In genomic region chr17:85609621-85610392, GRCm38 (mm10) we compare ENCODE assay signal across 26 mouse cellular contexts. TPM values are rescaled to one million over a fixed set of nuclear protein-coding genes. Genes with fewer than 3 reads are reported as not detected.
DNase-seq lines count a peak whose midpoint lies in the region; ATAC-seq lines count a peak whose summit lies in the region.
"Had no signal": no experiment of that assay in that cellular context is flagged by ENCODE, and none has a peak within 500 bp of the region (broad histone marks: within the 10 kb centered on the region; RNA-seq: fewer than 3 reads in every experiment).

No protein-coding gene starts in this region.

- peaks cover 91% of the 10 kb centered on the region for H3K27me3 ChIP-seq in hindbrain, embryonic 11.5 days (ENCODE audit: control insufficient read depth, insufficient read depth, low read length)
- peaks cover 95% of the 10 kb centered on the region for H3K27me3 ChIP-seq in hindbrain, embryonic 14.5 days (ENCODE audit: control insufficient read depth, insufficient read depth, low read length)
- peaks cover 81% of the 10 kb centered on the region for H3K27me3 ChIP-seq in embryonic facial prominence, embryonic 11.5 days (ENCODE audit: control insufficient read depth, insufficient read depth, low read length)
- peaks cover 92% of the 10 kb centered on the region for H3K27me3 ChIP-seq in kidney, embryonic 16.5 days (ENCODE audit: insufficient read depth, low read length)

- 2% methylated on average over 13 of the region's 13 CpGs for WGBS in hindbrain, embryonic 11.5 days
- 3% methylated on average over 13 of the region's 13 CpGs for WGBS in hindbrain, embryonic 14.5 days
- 9% methylated on average over 13 of the region's 13 CpGs for WGBS in embryonic facial prominence, embryonic 11.5 days
- 4% methylated on average over 13 of the region's 13 CpGs for WGBS in kidney, embryonic 16.5 days

- no peaks in the 10 kb centered on the region for H3K36me3 ChIP-seq in hindbrain, embryonic 11.5 days (ENCODE audit: control insufficient read depth, insufficient read depth, low read length)
- H3K36me3 ChIP-seq in hindbrain, embryonic 14.5 days (replicated peaks; ENCODE audit: control insufficient read depth, insufficient read depth): no peaks in the 10 kb centered on the region
- H3K36me3 ChIP-seq in embryonic facial prominence, embryonic 11.5 days (replicated peaks; ENCODE audit: control insufficient read depth, insufficient read depth, low read depth, low read length): no peaks in the 10 kb centered on the region
- no peaks in the 10 kb centered on the region for H3K36me3 ChIP-seq in kidney, embryonic 16.5 days (ENCODE audit: insufficient read depth, low read length)
- H3K36me3 ChIP-seq: G1E; heart, embryonic 10.5 days; hindbrain, embryonic 12.5 days had no signal

- no peaks in the 10 kb centered on the region for H3K4me1 ChIP-seq in hindbrain, embryonic 11.5 days (replicated peaks; ENCODE audit: control insufficient read depth, insufficient read depth, low read length)
- 0 out of 2 replicates have a peak, but pooled peaks cover 3% of the 10 kb centered on the region for H3K4me1 ChIP-seq in hindbrain, embryonic 14.5 days (replicated peaks; ENCODE audit: control insufficient read depth, insufficient read depth, low read length)
- peaks cover 7% of the 10 kb centered on the region for H3K4me1 ChIP-seq in embryonic facial prominence, embryonic 11.5 days (ENCODE audit: control insufficient read depth, insufficient read depth, low read length)
- H3K4me1 ChIP-seq in kidney, embryonic 16.5 days (ENCODE audit: insufficient read depth, low read length): no peaks in the 10 kb centered on the region
- H3K4me1 ChIP-seq: megakaryocyte, embryonic 14.5 days had no signal

- H3K27ac ChIP-seq in hindbrain, embryonic 11.5 days (ENCODE audit: low read depth, low read length): no peak overlapping the region
- no peak overlapping the region for H3K27ac ChIP-seq in hindbrain, embryonic 14.5 days
- no peak overlapping the region for H3K27ac ChIP-seq in embryonic facial prominence, embryonic 11.5 days (replicated peaks; ENCODE audit: low read depth, low read length)
- no peak overlapping the region for H3K27ac ChIP-seq in kidney, embryonic 16.5 days (ENCODE audit: low read length)
- H3K27ac ChIP-seq: heart, embryonic 10.5 days; hindbrain, embryonic 12.5 days had no signal

- peak; percentile 58 for DNase-seq in embryo, embryonic 10.5 days (ENCODE audit: low spot score)
- DNase-seq in embryo, embryonic 10 days (ENCODE audit: low spot score): no peak
- DNase-seq in hindbrain, embryonic 11.5 days (ENCODE audit: low spot score): peak; percentile 48
- no peak for DNase-seq in hindbrain, embryonic 14.5 days (ENCODE audit: low spot score)
- DNase-seq in embryonic facial prominence, embryonic 11.5 days (ENCODE audit: low spot score): peak; percentile 23
- DNase-seq in retina, postnatal 1 day: peak; percentile 39
- no peak for DNase-seq in gastrocnemius, adult 8-10 months (ENCODE audit: low spot score in 2 of 2)
- DNase-seq: adrenal gland, postnatal 14 days; cerebellum, adult 9-11 months; gastrocnemius, postnatal 36 days; kidney, adult 8-10 months; liver; lung, postnatal 10 days; right cerebral cortex, postnatal 4 days; thymus, adult 2 months had no signal

- H3K4me2 ChIP-seq in hindbrain, embryonic 11.5 days (replicated peaks; ENCODE audit: low read depth, low read length): no peak overlapping the region
- H3K4me2 ChIP-seq in hindbrain, embryonic 14.5 days (replicated peaks): no peak overlapping the region
- H3K4me2 ChIP-seq in embryonic facial prominence, embryonic 11.5 days (ENCODE audit: low read depth, low read length): no peak overlapping the region
- no peak overlapping the region for H3K4me2 ChIP-seq in kidney, embryonic 16.5 days (replicated peaks; ENCODE audit: low read depth, low read length)
- H3K4me2 ChIP-seq: hindbrain, embryonic 12.5 days had no signal

- H3K4me3 ChIP-seq in hindbrain, embryonic 11.5 days (ENCODE audit: low read depth, low read length): no peak overlapping the region
- H3K4me3 ChIP-seq in hindbrain, embryonic 14.5 days (replicated peaks; ENCODE audit: low read length): no peak overlapping the region
- H3K4me3 ChIP-seq in embryonic facial prominence, embryonic 11.5 days (ENCODE audit: low read depth, low read length): no peak overlapping the region
- H3K4me3 ChIP-seq in kidney, embryonic 16.5 days (ENCODE audit: low read length): no peak overlapping the region
- H3K4me3 ChIP-seq: hindbrain, embryonic 12.5 days; megakaryocyte, embryonic 14.5 days had no signal

- H3K9ac ChIP-seq in hindbrain, embryonic 11.5 days (ENCODE audit: low read depth, low read length): no peak overlapping the region
- no peak overlapping the region for H3K9ac ChIP-seq in hindbrain, embryonic 14.5 days
- H3K9ac ChIP-seq in embryonic facial prominence, embryonic 11.5 days (replicated peaks; ENCODE audit: low read length): peak overlapping the region; percentile 54; the same call in 1 of the 2 replicates
- no peak overlapping the region for H3K9ac ChIP-seq in kidney, embryonic 16.5 days (replicated peaks; ENCODE audit: low read length)
- H3K9ac ChIP-seq: hindbrain, embryonic 12.5 days had no signal

- no peaks in the 10 kb centered on the region for H3K9me3 ChIP-seq in hindbrain, embryonic 11.5 days (ENCODE audit: control insufficient read depth, low read length)
- H3K9me3 ChIP-seq in hindbrain, embryonic 14.5 days (ENCODE audit: control insufficient read depth, low read length): no peaks in the 10 kb centered on the region
- no peaks in the 10 kb centered on the region for H3K9me3 ChIP-seq in embryonic facial prominence, embryonic 11.5 days (replicated peaks; ENCODE audit: control insufficient read depth, low read length)
- no peaks in the 10 kb centered on the region for H3K9me3 ChIP-seq in kidney, embryonic 16.5 days (ENCODE audit: low read length)
- H3K9me3 ChIP-seq: G1E; heart, embryonic 10.5 days; hindbrain, embryonic 12.5 days; megakaryocyte, embryonic 14.5 days had no signal

- no peak for ATAC-seq in hindbrain, embryonic 11.5 days (ENCODE audit: low FRiP score)
- ATAC-seq in hindbrain, embryonic 14.5 days (ENCODE audit: low FRiP score): no peak
- no peak for ATAC-seq in embryonic facial prominence, embryonic 11.5 days (replicated peaks; ENCODE audit: insufficient number of reproducible peaks, low FRiP score, low TSS enrichment, low read depth)
- no peak for ATAC-seq in kidney, embryonic 16.5 days (ENCODE audit: low FRiP score, low TSS enrichment)

RNA-seq across cellular contexts. Expression of gene Six3, which starts 3.6 kb away (rescaled TPM):
- 0.09 and 0.18 TPM in 2 replicates for polyA plus RNA-seq in hindbrain, embryonic 11.5 days (2014; fragmentation: Nextera tagmentation; extraction: Ambion mirVana)
- polyA plus RNA-seq in hindbrain, embryonic 14.5 days (2014; fragmentation: Nextera tagmentation; extraction: Ambion mirVana): 0.52 TPM in 1 of 2 replicates, not detected in the other
- polyA plus RNA-seq in embryonic facial prominence, embryonic 11.5 days (2014; fragmentation: Nextera tagmentation; extraction: Ambion mirVana): 9.5 and 10.5 TPM in 2 replicates
- polyA plus RNA-seq in kidney, embryonic 16.5 days (2015; fragmentation: Nextera tagmentation; extraction: Ambion mirVana): not detected in 2 replicates
- not detected for total RNA-seq in gastrocnemius, adult 8-10 months (2022)
- total RNA-seq: adrenal gland, postnatal 14 days; gastrocnemius, postnatal 36 days; neutrophil, adult 5-6 weeks had no signal
- polyA plus RNA-seq: G1E; heart, postnatal 0 days; intestine, embryonic 14.5 days; liver, embryonic 16.5 days; stomach, embryonic 16.5 days; urinary bladder, adult 2 months had no signal

Comparison
In these comparisons a context has a peak if more than half of its experiments do, and no peak if none do; other contexts are left out.
1. DNase-seq: peak in embryo, embryonic 10.5 days (single experiment), hindbrain, embryonic 11.5 days (single experiment), embryonic facial prominence, embryonic 11.5 days (single experiment) and retina, postnatal 1 day (single experiment); none in embryo, embryonic 10 days (single experiment), hindbrain, embryonic 14.5 days (single experiment) and gastrocnemius, adult 8-10 months (0 of 2).